Mouse (Mus musculus): ENCODE data around the gene Clec4f.

- no peak for TF ChIP-seq EP300 (IDR thresholded peaks at IDR 0.05)
- no peak for TF ChIP-seq CTCF (IDR thresholded peaks at IDR 0.05)
These were observed 47.7 kb upstream of the Clec4f start for GRCm38 (mm10) chr6:83703722-83704078.
